Mouse (Mus musculus) lung, embryonic 15.5 days (tissue): ENCODE measurements around the gene Kcnj13. TPM values are rescaled to one million over a fixed set of nuclear protein-coding genes. Genes with fewer than 3 reads are reported as not detected.

Source experiments
- ATAC-seq: fragments of 200-750 bp; cut with Nextera tagmentation; 2 replicates; pipeline ENCODE4 v1.8.0; 2017; ENCODE audit warnings: moderate number of reproducible peaks, borderline replicate concordance; ENCODE audit not compliant: low FRiP score, low TSS enrichment; ENCODE audit errors: extremely low read depth
- H3K27ac ChIP-seq: fragments of 300-500 bp; sonication (generic); 2 replicates; pipeline ENCODE4 v1.5.1; 2015; ENCODE audit warnings: moderate library complexity, mild to moderate bottlenecking, inconsistent platforms
- H3K27me3 ChIP-seq: fragments of 300-500 bp; sonication (generic); 2 replicates; pipeline ENCODE4 v1.6.1; 2015; ENCODE audit warnings: inconsistent platforms
- H3K36me3 ChIP-seq: fragments of 300-500 bp; sonication (generic); 2 replicates; pipeline ENCODE4 v1.6.1; 2015; ENCODE audit warnings: inconsistent platforms
- H3K4me1 ChIP-seq: fragments of 300-500 bp; sonication (generic); 2 replicates; pipeline ENCODE4 v1.6.1; 2015; ENCODE audit warnings: inconsistent platforms
- H3K4me2 ChIP-seq: fragments of 300-500 bp; sonication (generic); 2 replicates; pipeline ENCODE4 v1.6.1; 2015; ENCODE audit warnings: inconsistent platforms, mild to moderate bottlenecking, moderate library complexity
- H3K4me3 ChIP-seq: fragments of 300-500 bp; sonication (generic); 2 replicates; pipeline ENCODE4 v1.5.1; 2015; ENCODE audit warnings: mild to moderate bottlenecking, inconsistent platforms
- H3K9ac ChIP-seq: fragments of 300-500 bp; sonication (generic); 2 replicates; pipeline ENCODE4 v1.6.1; 2015; ENCODE audit warnings: inconsistent platforms
- H3K9me3 ChIP-seq: fragments of 300-500 bp; sonication (generic); 2 replicates; pipeline ENCODE4 v1.6.1; 2016; ENCODE audit warnings: inconsistent platforms
- WGBS: fragments of 180-500 bp; shearing (Covaris S2); methylation state at CpG from one replicate; pipeline ENCODE4 v1.1.7; 2015; 5-methylcytosine and 5-hydroxymethylcytosine counted together
- polyA plus RNA-seq: library from polyadenylated mRNA; unstranded; fragments of >200 nt; fragmentation: Nextera tagmentation; extraction: Ambion mirVana; gene quantifications from 2 replicates; pipeline ENCODE4 v1.2.1, GENCODE M21; 2015

The Kcnj13 gene
- polyA plus RNA-seq, 1 experiment from 2014 or later, result 6.1 TPM

GRCm38 (mm10) chr1:87378024-87378560, 16.4 kb downstream of the Kcnj13 start:
- no peak for ATAC-seq
- Histone ChIP-seq H3K36me3 (peaks cover 34% of the 10 kb centered on the region), H3K9ac (no peak overlapping the region), H3K27me3 (no peaks in the 10 kb centered on the region), H3K9me3 (no peaks in the 10 kb centered on the region), H3K4me3 (no peak overlapping the region), H3K4me2 (no peak overlapping the region), H3K4me1 (no peaks in the 10 kb centered on the region), H3K27ac (no peak overlapping the region)
- 73% methylated on average over 3 of the region's 3 CpGs for WGBS

GRCm38 (mm10) chr1:87360276-87360675, 34.3 kb downstream of the Kcnj13 start:
- Histone ChIP-seq H3K4me3 (no peak overlapping the region), H3K9me3 (no peaks in the 10 kb centered on the region), H3K4me2 (no peak overlapping the region), H3K36me3 (peaks cover 12% of the 10 kb centered on the region), H3K4me1 (no peaks in the 10 kb centered on the region), H3K27ac (no peak overlapping the region), H3K9ac (no peak overlapping the region), H3K27me3 (no peaks in the 10 kb centered on the region)
- no peak for ATAC-seq
- WGBS, result 52% methylated on average over 1 of the region's 1 CpGs

GRCm38 (mm10) chr1:87350576-87350975, 44.0 kb downstream of the Kcnj13 start:
- no peak overlapping the region for H3K27ac ChIP-seq
- 69% methylated on average over 2 of the region's 2 CpGs for WGBS
- H3K4me1 ChIP-seq, result no peaks in the 10 kb centered on the region
- H3K36me3 ChIP-seq, result peaks cover 8% of the 10 kb centered on the region; the same call in 1 of the 2 replicates
- no peak overlapping the region for H3K9ac ChIP-seq
- no peaks in the 10 kb centered on the region for H3K9me3 ChIP-seq
- ATAC-seq, result no peak
- no peak overlapping the region for H3K4me2 ChIP-seq
- H3K4me3 ChIP-seq, result no peak overlapping the region
- no peaks in the 10 kb centered on the region for H3K27me3 ChIP-seq

Other genes with a start within 250 kb of the Kcnj13 start
- gene Ecel1, start 238.2 kb downstream of the Kcnj13 start, polyA plus RNA-seq, result 0.36 and 1.2 TPM in 2 replicates
- gene Prss56, start 211.4 kb downstream of the Kcnj13 start, polyA plus RNA-seq, result 0.21 TPM in 1 of 2 replicates, not detected in the other
- gene Chrnd, start 204.1 kb downstream of the Kcnj13 start, polyA plus RNA-seq, result 0.06 and 0.24 TPM in 2 replicates
- 0.12 and 0.25 TPM in 2 replicates for gene Chrng, start 190.1 kb downstream of the Kcnj13 start, polyA plus RNA-seq
- gene Eif4e2, start 180.8 kb downstream of the Kcnj13 start, polyA plus RNA-seq, result 161 and 163 TPM in 2 replicates
- gene Efhd1, start 130.4 kb downstream of the Kcnj13 start, polyA plus RNA-seq, result 0.20 and 0.41 TPM in 2 replicates
- 45.3 and 50.6 TPM in 2 replicates for gene Gigyf2, start 67.7 kb downstream of the Kcnj13 start, polyA plus RNA-seq
- gene Snorc, start 75.5 kb upstream of the Kcnj13 start, polyA plus RNA-seq, result not detected in 2 replicates
- 2.9 TPM in 2 replicates for gene Neu2, start 115.2 kb upstream of the Kcnj13 start, polyA plus RNA-seq
- 3.6 and 3.8 TPM in 2 replicates for gene Ngef, start 179.1 kb upstream of the Kcnj13 start, polyA plus RNA-seq
- gene Inpp5d, start 225.6 kb upstream of the Kcnj13 start, polyA plus RNA-seq, result 8.7 and 11.8 TPM in 2 replicates